Mouse (Mus musculus): ENCODE measurements around the gene Cga. TPM values are rescaled to one million over a fixed set of nuclear protein-coding genes. Genes with fewer than 3 reads are reported as not detected.
"Not testable (repeated sequence)": the region's sequence is repeated elsewhere in the genome, so short reads cannot be mapped to it uniquely, and the experiment has no call there.

Gene Cga
- polyA plus RNA-seq, 1 experiment from 2014 or later: not detected

GRCm38 (mm10) chr4:34889812-34890185, 3.8 kb upstream of the Cga start:
- no peak overlapping the region for H3K4me3 ChIP-seq
- WGBS: 13% methylated on average over 2 of the region's 2 CpGs
- no peak overlapping the region for H3K4me2 ChIP-seq

GRCm38 (mm10) chr4:34898497-34898896, 4.9 kb downstream of the Cga start:
- Histone ChIP-seq H3K4me2 (no peak overlapping the region), H3K4me3 (no peak overlapping the region), H3K27me3 (replicated peaks) (0 out of 2 replicates have a peak, but pooled peaks cover 3% of the 10 kb centered on the region), H3K27ac (ENCODE audit: poor library complexity, severe bottlenecking) (no peak overlapping the region), H3K36me3 (no peaks in the 10 kb centered on the region), H3K9me3 (replicated peaks) (no peaks in the 10 kb centered on the region), H3K9ac (no peak overlapping the region), H3K4me1 (replicated peaks) (no peaks in the 10 kb centered on the region)
- ATAC-seq (ENCODE audit: insufficient number of reproducible peaks, low FRiP score): no peak
- WGBS: 59% methylated on average over 2 of the region's 2 CpGs

More at GRCm38 (mm10) chr4:34889812-34890185, 3.8 kb upstream of the Cga start:
- H3K27me3 ChIP-seq (replicated peaks): 0 out of 2 replicates have a peak, but pooled peaks cover 7% of the 10 kb centered on the region
- ATAC-seq (ENCODE audit: insufficient number of reproducible peaks, low FRiP score): no peak
- H3K27ac ChIP-seq (ENCODE audit: poor library complexity, severe bottlenecking): no peak overlapping the region
- H3K36me3 ChIP-seq: no peaks in the 10 kb centered on the region
- H3K9me3 ChIP-seq (replicated peaks): no peaks in the 10 kb centered on the region
- H3K4me1 ChIP-seq (replicated peaks): peaks cover 18% of the 10 kb centered on the region
- no peak overlapping the region for H3K9ac ChIP-seq

GRCm38 (mm10) chr4:34899322-34899721, 5.7 kb downstream of the Cga start:
- H3K27me3 ChIP-seq (replicated peaks): 0 out of 2 replicates have a peak, but pooled peaks cover 3% of the 10 kb centered on the region
- no peak overlapping the region for H3K9ac ChIP-seq
- no peaks in the 10 kb centered on the region for H3K4me1 ChIP-seq (replicated peaks)
- no peak for ATAC-seq (ENCODE audit: insufficient number of reproducible peaks, low FRiP score)
- H3K4me2 ChIP-seq: no peak overlapping the region
- no peak overlapping the region for H3K27ac ChIP-seq (ENCODE audit: poor library complexity, severe bottlenecking)
- WGBS: 90% methylated on average over 1 of the region's 1 CpGs
- no peaks in the 10 kb centered on the region for H3K9me3 ChIP-seq (replicated peaks)
- no peaks in the 10 kb centered on the region for H3K36me3 ChIP-seq
- no peak overlapping the region for H3K4me3 ChIP-seq

- Histone ChIP-seq H3K9me3 (replicated peaks) (no peaks in the 10 kb centered on the region), H3K27me3 (replicated peaks) (0 out of 2 replicates have a peak, but pooled peaks cover 3% of the 10 kb centered on the region), H3K27ac (ENCODE audit: poor library complexity, severe bottlenecking) (no peak overlapping the region), H3K4me1 (replicated peaks) (no peaks in the 10 kb centered on the region), H3K4me2 (no peak overlapping the region; the same call in 1 of the 2 replicates), H3K4me3 (no peak overlapping the region), H3K9ac (no peak overlapping the region), H3K36me3 (no peaks in the 10 kb centered on the region)
- ATAC-seq (ENCODE audit: insufficient number of reproducible peaks, low FRiP score): no peak
- 48% methylated on average over 9 of the region's 9 CpGs for WGBS
These were observed 6.6 kb downstream of the Cga start for GRCm38 (mm10) chr4:34900155-34900554.

- no peaks in the 10 kb centered on the region for H3K4me1 ChIP-seq (replicated peaks)
- H3K36me3 ChIP-seq: no peaks in the 10 kb centered on the region
- no peaks in the 10 kb centered on the region; the same call in 1 of the 2 replicates for H3K9me3 ChIP-seq (replicated peaks)
- 0 out of 2 replicates have a peak, but pooled peaks cover 3% of the 10 kb centered on the region for H3K27me3 ChIP-seq (replicated peaks)
- H3K4me2 ChIP-seq: no peak overlapping the region
- H3K9ac ChIP-seq: no peak overlapping the region
- ATAC-seq (ENCODE audit: insufficient number of reproducible peaks, low FRiP score): no peak
- WGBS: 75% methylated on average over 4 of the region's 4 CpGs
- H3K27ac ChIP-seq (ENCODE audit: poor library complexity, severe bottlenecking): no peak overlapping the region
- H3K4me3 ChIP-seq: no peak overlapping the region
These were observed 7.6 kb downstream of the Cga start for GRCm38 (mm10) chr4:34901166-34901565.

GRCm38 (mm10) chr4:34901582-34901981, 8.0 kb downstream of the Cga start:
- H3K36me3 ChIP-seq; H3K27ac ChIP-seq (ENCODE audit: poor library complexity, severe bottlenecking); H3K9ac ChIP-seq; ATAC-seq (ENCODE audit: insufficient number of reproducible peaks, low FRiP score); H3K9me3 ChIP-seq (replicated peaks); H3K4me1 ChIP-seq (replicated peaks); H3K4me3 ChIP-seq; H3K27me3 ChIP-seq (replicated peaks); H3K4me2 ChIP-seq: not testable (repeated sequence)
- 58% methylated on average over 3 of the region's 3 CpGs for WGBS

- Histone ChIP-seq H3K4me3 (no peak overlapping the region), H3K4me2 (no peak overlapping the region), H3K27ac (ENCODE audit: poor library complexity, severe bottlenecking) (no peak overlapping the region), H3K4me1 (replicated peaks) (no peaks in the 10 kb centered on the region), H3K9ac (no peak overlapping the region), H3K27me3 (replicated peaks) (no peaks in the 10 kb centered on the region), H3K36me3 (no peaks in the 10 kb centered on the region), H3K9me3 (replicated peaks) (no peaks in the 10 kb centered on the region; the same call in 1 of the 2 replicates)
- 61% methylated on average over 5 of the region's 5 CpGs for WGBS
- no peak for ATAC-seq (ENCODE audit: insufficient number of reproducible peaks, low FRiP score)
These were observed 11.8 kb downstream of the Cga start for GRCm38 (mm10) chr4:34905396-34905795.

- H3K27ac ChIP-seq (ENCODE audit: poor library complexity, severe bottlenecking): no peak overlapping the region
- H3K4me1 ChIP-seq (replicated peaks): no peaks in the 10 kb centered on the region
These were observed 12.6 kb downstream of the Cga start for GRCm38 (mm10) chr4:34906151-34906550.

GRCm38 (mm10) chr4:34907026-34907425, 13.4 kb downstream of the Cga start:
- H3K9ac ChIP-seq: 0 out of 2 replicates have a peak overlapping the region, but pooled peaks have one; percentile 10
- H3K4me1 ChIP-seq (replicated peaks): no peaks in the 10 kb centered on the region
- H3K27ac ChIP-seq (ENCODE audit: poor library complexity, severe bottlenecking): no peak overlapping the region
- no peaks in the 10 kb centered on the region for H3K36me3 ChIP-seq
- no peak for ATAC-seq (ENCODE audit: insufficient number of reproducible peaks, low FRiP score)
- H3K9me3 ChIP-seq (replicated peaks): no peaks in the 10 kb centered on the region; the same call in 1 of the 2 replicates
- 43% methylated on average over 14 of the region's 14 CpGs for WGBS
- H3K27me3 ChIP-seq (replicated peaks): no peaks in the 10 kb centered on the region
- H3K4me3 ChIP-seq: no peak overlapping the region
- peak overlapping the region; percentile 34 for H3K4me2 ChIP-seq

More at GRCm38 (mm10) chr4:34906151-34906550, 12.6 kb downstream of the Cga start:
- Histone ChIP-seq H3K36me3 (no peaks in the 10 kb centered on the region), H3K27me3 (replicated peaks) (no peaks in the 10 kb centered on the region), H3K4me3 (no peak overlapping the region), H3K4me2 (no peak overlapping the region), H3K9me3 (replicated peaks) (no peaks in the 10 kb centered on the region; the same call in 1 of the 2 replicates), H3K9ac (no peak overlapping the region)
- ATAC-seq (ENCODE audit: insufficient number of reproducible peaks, low FRiP score): no peak
- WGBS: 78% methylated on average over 4 of the region's 4 CpGs

- ATAC-seq (ENCODE audit: insufficient number of reproducible peaks, low FRiP score): no peak
These were observed 14.5 kb downstream of the Cga start for GRCm38 (mm10) chr4:34908127-34908526.

GRCm38 (mm10) chr4:34911401-34911800, 17.8 kb downstream of the Cga start:
- no peak overlapping the region for H3K9ac ChIP-seq
- H3K4me3 ChIP-seq: no peak overlapping the region
- H3K4me2 ChIP-seq: no peak overlapping the region
- ATAC-seq (ENCODE audit: insufficient number of reproducible peaks, low FRiP score): no peak
- no peaks in the 10 kb centered on the region for H3K27me3 ChIP-seq (replicated peaks)
- H3K27ac ChIP-seq (ENCODE audit: poor library complexity, severe bottlenecking): no peak overlapping the region
- H3K9me3 ChIP-seq (replicated peaks): no peaks in the 10 kb centered on the region
- H3K36me3 ChIP-seq: no peaks in the 10 kb centered on the region
- H3K4me1 ChIP-seq (replicated peaks): no peaks in the 10 kb centered on the region
- 66% methylated on average over 3 of the region's 3 CpGs for WGBS

More at GRCm38 (mm10) chr4:34908127-34908526, 14.5 kb downstream of the Cga start:
- WGBS: 85% methylated on average over 7 of the region's 7 CpGs
- Histone ChIP-seq H3K4me3 (no peak overlapping the region), H3K27me3 (replicated peaks) (no peaks in the 10 kb centered on the region), H3K4me2 (no peak overlapping the region), H3K9ac (no peak overlapping the region), H3K27ac (ENCODE audit: poor library complexity, severe bottlenecking) (no peak overlapping the region), H3K36me3 (no peaks in the 10 kb centered on the region), H3K9me3 (replicated peaks) (no peaks in the 10 kb centered on the region; the same call in 1 of the 2 replicates), H3K4me1 (replicated peaks) (no peaks in the 10 kb centered on the region)

GRCm38 (mm10) chr4:34912171-34912570, 18.6 kb downstream of the Cga start:
- H3K36me3 ChIP-seq: no peaks in the 10 kb centered on the region
- H3K9ac ChIP-seq: no peak overlapping the region
- no peak overlapping the region for H3K4me3 ChIP-seq
- no peaks in the 10 kb centered on the region for H3K9me3 ChIP-seq (replicated peaks)
- no peak for ATAC-seq (ENCODE audit: insufficient number of reproducible peaks, low FRiP score)
- H3K27ac ChIP-seq (ENCODE audit: poor library complexity, severe bottlenecking): no peak overlapping the region
- H3K4me1 ChIP-seq (replicated peaks): no peaks in the 10 kb centered on the region
- H3K4me2 ChIP-seq: no peak overlapping the region
- 82% methylated on average over 3 of the region's 3 CpGs for WGBS
- no peaks in the 10 kb centered on the region for H3K27me3 ChIP-seq (replicated peaks)
